Mouse (Mus musculus): ENCODE measurements around the gene Cdh4.
A peak's percentile ranks its signal among the peaks of the same experiment; 100 is the strongest.

Gene Cdh4

GRCm38 (mm10) chr2:179587069-179587468 lies 144.8 kb downstream of the Cdh4 start:
- DNase-seq (ENCODE audit: inconsistent age in 2 of 2, low spot score in 1 of 2): no peak

DNA sequence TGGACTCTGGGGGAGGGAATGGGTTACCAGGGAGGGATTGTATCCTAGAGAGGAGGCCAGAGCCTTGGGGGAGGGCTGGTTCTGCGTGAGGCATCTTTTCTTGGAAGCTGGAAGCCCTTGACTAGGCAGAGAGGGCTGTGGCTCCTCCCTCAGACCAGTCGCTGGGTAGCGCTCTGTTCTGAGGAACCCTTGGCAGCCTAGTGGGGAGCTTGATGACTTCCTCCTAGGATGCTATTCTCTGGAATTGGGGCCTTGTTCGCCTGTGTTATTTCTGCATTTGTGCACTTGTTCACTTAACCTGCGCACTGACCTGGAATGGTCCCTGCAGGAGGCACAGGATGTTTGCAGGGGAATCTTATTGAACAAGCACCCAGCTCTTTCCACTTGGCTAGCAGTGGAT lies 149.4 kb downstream of the Cdh4 start:
- DNase-seq (ENCODE audit: inconsistent age in 2 of 2, low spot score in 1 of 2): no peak

GRCm38 (mm10) chr2:179595013-179595412 lies 152.8 kb downstream of the Cdh4 start:
- peak; percentile 42 to 67 for DNase-seq (ENCODE audit: inconsistent age in 2 of 2, low spot score in 1 of 2)

DNA sequence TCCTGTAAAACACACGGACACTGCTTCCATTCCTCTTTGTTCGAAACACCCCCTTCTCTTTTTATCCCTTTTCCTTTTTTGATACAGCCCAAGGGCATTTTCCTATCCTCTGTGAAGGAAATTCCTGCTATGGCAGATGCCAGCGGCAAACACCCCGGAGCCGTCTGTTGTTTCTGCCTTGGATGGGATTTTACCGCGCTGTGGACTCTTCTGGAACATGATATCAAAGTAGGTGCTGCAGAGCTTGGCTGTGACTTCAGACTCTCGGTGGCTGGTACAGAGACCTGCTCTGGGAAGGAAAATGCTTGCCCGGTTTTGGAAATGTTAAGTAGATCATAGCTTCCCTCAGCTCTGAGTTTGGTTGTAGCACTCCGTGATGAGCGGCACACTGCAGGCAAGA lies 156.7 kb downstream of the Cdh4 start:
- DNase-seq (ENCODE audit: inconsistent age in 2 of 2, low spot score in 1 of 2): no peak

DNA sequence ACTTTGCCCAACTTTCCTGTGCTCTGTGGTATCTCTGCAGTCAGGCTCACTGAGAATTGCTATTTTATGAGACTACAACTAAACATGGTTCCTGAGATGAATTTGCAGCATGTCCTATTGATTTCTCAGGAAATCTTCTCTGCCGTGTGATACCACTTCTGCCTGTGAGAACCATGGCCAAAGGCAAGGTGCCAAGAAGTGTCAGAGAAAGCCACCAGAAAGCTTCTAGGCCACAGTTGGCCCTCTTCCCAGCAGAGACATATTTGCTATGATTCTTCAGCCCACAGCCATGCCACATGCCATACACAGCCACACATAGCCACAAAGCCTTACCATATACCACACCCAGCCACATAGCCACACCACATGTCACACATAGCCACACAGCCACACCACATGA lies 157.7 kb downstream of the Cdh4 start:
- peak; percentile 26 to 67 for DNase-seq (ENCODE audit: inconsistent age in 2 of 2, low spot score in 1 of 2)

DNA sequence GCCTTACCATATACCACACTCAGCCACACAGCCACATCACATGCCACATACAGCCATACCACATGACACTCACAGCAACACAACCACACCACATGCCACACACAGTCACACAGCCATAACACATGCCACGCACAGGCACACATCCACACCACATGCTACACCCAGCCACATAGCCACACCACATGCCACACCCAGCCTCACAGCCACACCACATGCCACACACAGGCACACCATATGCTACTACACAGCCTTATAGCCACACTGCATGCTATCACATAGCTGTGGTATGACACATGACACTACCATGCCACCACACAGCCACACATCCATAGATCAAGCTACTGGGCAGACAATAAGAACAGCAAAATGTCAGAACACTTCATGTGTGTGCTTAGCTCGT lies 158.1 kb downstream of the Cdh4 start:
- no peak for DNase-seq (ENCODE audit: inconsistent age in 2 of 2, low spot score in 1 of 2)

GRCm38 (mm10) chr2:179601167-179601566 lies 158.9 kb downstream of the Cdh4 start:
- no peak for DNase-seq (ENCODE audit: inconsistent age in 2 of 2, low spot score in 1 of 2)

- DNase-seq (ENCODE audit: inconsistent age in 2 of 2, low spot score in 1 of 2): peak; percentile 50 to 82
Observed at GRCm38 (mm10) chr2:179604746-179605145, 162.5 kb downstream of the Cdh4 start.

GRCm38 (mm10) chr2:179605255-179605654 lies 163.0 kb downstream of the Cdh4 start:
- DNase-seq (ENCODE audit: inconsistent age in 2 of 2, low spot score in 1 of 2): peak; percentile 13 to 31

DNA sequence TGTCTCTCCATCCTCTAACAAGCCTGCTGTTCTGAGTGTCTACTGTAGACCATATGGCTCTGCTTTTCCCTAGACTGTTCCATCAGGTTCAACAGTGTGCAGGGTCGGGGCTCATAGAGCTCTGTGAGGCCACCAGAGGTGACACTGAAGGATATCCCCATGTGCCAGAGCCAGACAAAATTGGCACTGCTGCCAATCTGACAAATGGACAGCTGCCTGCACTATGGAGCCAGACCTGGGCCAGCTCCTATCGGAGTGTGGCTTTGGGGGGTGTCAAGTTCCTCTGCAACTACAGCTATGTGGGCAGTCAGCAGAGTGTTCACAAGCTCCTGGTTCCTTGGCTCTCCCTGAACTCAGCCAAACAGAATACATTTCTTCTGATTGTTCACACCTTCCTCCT lies 164.1 kb downstream of the Cdh4 start:
- DNase-seq (ENCODE audit: inconsistent age in 2 of 2, low spot score in 1 of 2): no peak

GRCm38 (mm10) chr2:179615906-179616305 lies 173.7 kb downstream of the Cdh4 start:
- peak in 1 of 2 experiments; percentile 58 for DNase-seq (ENCODE audit: inconsistent age in 2 of 2, low spot score in 1 of 2)

DNA sequence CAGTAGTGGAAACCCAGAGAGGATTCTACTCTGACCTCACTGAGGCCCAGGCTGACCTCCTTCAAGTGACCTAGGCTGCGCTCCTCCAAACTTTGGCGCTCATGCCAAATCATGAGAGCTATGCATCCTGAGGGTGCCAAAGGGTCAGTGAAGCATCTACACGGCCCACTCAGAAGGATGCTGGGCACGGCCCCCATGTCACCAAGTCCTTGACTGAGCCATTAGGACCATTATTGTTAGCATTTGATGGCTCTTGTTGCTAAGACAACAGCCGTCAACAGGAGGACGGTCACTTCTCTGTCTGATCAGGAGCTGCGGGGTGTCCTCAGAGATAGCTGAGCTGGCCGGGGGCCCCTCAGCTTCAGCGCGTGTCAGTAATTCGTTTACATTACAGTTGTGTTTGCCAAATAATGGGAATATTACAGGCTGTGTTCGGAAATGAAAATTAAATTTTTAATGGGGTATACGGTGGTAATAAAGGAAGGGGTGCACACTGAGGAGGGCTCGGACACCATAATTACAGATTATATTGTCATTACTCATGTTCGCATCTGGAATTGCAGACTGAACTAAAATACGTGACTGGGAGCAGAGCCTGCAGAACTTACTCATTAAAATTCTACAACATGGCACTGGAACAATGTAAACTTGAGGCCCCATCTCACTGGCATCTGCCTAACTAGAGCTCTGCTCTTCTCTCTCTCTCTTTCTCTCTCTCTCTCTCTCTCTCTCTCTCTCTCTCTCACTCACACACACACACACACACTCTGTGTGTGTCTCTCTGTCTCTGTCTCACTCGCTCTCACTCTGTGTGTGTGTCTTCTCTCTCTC lies 181.6 kb downstream of the Cdh4 start:
- DNase-seq (ENCODE audit: inconsistent age in 2 of 2, low spot score in 1 of 2): no peak

DNA sequence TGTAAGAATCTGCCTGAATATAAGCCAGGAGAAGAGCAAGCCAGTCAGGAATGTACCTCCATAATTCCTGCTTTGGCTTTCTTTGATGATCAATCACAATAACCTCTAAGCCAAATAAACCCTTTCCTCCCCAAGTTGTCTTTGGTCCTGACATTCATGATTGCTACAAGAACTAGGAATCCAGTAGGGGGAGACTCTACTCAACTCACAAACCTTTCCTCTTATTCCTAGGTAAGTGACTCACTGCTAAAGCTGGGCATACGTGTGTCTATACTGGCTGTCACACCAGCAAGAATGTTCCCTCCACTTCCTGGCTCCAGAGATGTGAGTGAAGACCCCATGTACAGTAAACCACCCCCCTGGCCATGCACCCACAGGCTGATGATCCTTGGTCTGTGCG lies 185.3 kb downstream of the Cdh4 start:
- DNase-seq (ENCODE audit: inconsistent age in 2 of 2, low spot score in 1 of 2): no peak

- DNase-seq (ENCODE audit: inconsistent age in 2 of 2, low spot score in 1 of 2): no peak
Observed at GRCm38 (mm10) chr2:179630720-179631119, 188.5 kb downstream of the Cdh4 start.

- peak; percentile 11 to 40 for DNase-seq (ENCODE audit: inconsistent age in 2 of 2, low spot score in 1 of 2)
Observed at GRCm38 (mm10) chr2:179640576-179641301, 198.5 kb downstream of the Cdh4 start.

- peak in 1 of 2 experiments; percentile 23 for DNase-seq (ENCODE audit: inconsistent age in 2 of 2, low spot score in 1 of 2)
Observed at GRCm38 (mm10) chr2:179648573-179649263, 206.5 kb downstream of the Cdh4 start.

DNA sequence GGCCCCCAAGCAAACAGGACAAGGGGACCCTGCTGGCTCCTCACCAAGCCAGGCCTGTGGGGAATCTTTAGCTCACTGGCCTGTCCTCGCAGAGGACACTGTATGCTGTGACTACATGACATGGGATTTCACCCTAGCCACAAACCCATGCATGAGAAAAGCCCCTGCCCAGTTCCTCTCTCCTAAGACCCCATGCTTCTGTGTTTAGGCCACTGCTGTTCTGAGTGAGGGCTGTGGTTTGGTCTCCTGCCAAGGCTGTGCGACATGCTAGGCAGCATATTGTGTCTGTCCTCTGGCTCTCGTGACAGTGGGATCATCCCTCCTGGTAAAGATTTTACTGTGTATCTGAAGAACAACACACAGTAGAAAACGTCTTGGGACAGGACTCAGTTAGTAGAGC lies 207.1 kb downstream of the Cdh4 start:
- no peak for DNase-seq (ENCODE audit: inconsistent age in 2 of 2, low spot score in 1 of 2)

DNA sequence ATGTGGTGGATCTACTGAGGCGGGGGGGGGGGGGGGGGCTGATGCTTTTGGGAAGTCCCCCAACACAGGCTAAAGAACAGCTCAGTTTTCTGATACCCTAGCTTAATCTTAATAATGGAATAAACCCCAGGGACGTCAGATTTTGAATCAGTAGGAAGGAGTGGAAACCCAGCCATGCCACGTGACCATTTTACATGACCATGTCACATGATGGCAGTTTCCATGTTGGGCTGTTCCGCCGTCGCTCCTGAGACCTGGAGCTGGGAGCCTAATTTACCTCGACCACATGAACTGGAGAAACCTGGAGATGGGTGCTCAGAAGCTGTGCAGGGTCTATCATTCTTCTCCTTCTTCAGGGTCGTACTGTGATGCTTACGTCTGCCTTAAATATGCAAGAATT lies 207.9 kb downstream of the Cdh4 start:
- no peak for DNase-seq (ENCODE audit: inconsistent age in 2 of 2, low spot score in 1 of 2)

DNA sequence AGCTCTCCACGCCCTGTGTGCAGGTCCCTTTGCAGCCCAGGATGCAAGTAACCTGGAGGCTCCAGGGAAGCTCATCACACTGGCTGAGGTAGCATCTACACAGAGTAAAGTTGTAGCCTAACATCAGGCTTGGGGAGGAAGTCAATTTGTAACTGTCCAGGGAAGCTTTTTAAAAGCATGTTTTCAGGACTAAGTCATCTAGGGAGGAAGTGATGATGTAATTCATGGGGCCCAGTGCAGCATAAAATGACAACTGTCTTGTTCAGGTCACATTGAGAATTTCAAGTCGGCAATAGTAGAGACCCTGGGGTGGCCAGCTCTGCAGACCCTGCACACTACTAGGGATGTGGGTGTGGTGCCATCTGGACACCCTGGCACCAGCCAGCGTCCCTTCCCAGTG lies 213.3 kb downstream of the Cdh4 start:
- no peak for DNase-seq (ENCODE audit: inconsistent age in 2 of 2, low spot score in 1 of 2)

- no peak for DNase-seq (ENCODE audit: inconsistent age in 2 of 2, low spot score in 1 of 2)
Observed at GRCm38 (mm10) chr2:179659254-179659653, 217.0 kb downstream of the Cdh4 start.

DNA sequence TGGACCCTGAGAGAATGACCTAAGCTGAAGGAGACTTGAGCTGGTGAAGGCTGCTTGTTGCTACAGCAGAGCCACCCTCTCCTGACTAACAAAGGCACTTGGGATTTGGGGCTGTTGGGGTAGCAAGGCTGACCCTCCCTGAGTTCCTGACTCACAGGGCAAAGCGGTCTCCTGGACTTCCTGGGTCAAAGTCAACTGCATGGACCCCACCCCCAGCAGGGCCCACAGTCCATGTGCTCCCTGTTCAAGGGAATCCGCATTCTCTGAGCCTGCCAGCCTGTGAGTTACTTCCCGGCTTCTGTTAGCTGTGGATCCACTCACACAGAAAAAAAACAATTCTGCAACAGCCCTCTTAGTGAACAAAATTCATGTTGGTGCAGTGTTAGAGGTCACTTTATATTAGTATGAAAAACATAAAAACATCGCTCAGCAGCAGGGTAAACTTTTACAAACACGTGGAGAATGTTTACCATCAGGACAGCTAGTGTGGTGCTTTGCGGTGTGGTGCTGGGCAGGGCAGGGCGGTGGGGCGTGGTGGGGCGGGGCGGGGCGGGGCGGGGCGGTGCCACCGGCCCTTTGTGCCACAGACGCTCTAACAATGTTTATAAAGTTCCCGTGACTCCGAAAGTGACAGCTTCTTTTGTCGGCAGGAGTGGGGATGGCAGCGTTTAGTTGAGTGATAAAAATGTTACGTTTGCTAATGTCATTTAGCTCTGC lies 219.9 kb downstream of the Cdh4 start:
- DNase-seq (ENCODE audit: inconsistent age in 2 of 2, low spot score in 1 of 2): peak; percentile 8 to 42
